Mouse (Mus musculus) thymus, adult 2 months (tissue): Measurements from ENCODE around the gene Asb3. TPM values are rescaled to one million over a fixed set of nuclear protein-coding genes. Genes with fewer than 3 reads are reported as not detected.
"Not testable (repeated sequence)": the region's sequence is repeated elsewhere in the genome, so short reads cannot be mapped to it uniquely, and the experiment has no call there.

Experiments used
- DNase-seq: peaks from one replicate; pipeline ENCODE4 v3.0.0; 2021
- H3K27ac ChIP-seq: fragments of 200-500 bp; 2 replicates; pipeline ENCODE4 v1.5.1; 2012; ENCODE audit warnings: low read length, control low read depth; ENCODE audit not compliant: control insufficient read depth, insufficient read depth
- H3K27me3 ChIP-seq: fragments of 200-500 bp; 2 replicates; pipeline ENCODE4 v1.6.1; 2012; ENCODE audit warnings: mild to moderate bottlenecking, low read length, moderate library complexity, mixed read lengths; ENCODE audit not compliant: control insufficient read depth, insufficient read depth
- H3K36me3 ChIP-seq: fragments of 200-500 bp; 2 replicates; pipeline ENCODE4 v1.6.1; 2012; ENCODE audit warnings: mild to moderate bottlenecking, low read length, moderate library complexity; ENCODE audit not compliant: control insufficient read depth, insufficient read depth
- H3K4me1 ChIP-seq: fragments of 200-500 bp; replicated peaks from 2 replicates; pipeline ENCODE4 v1.6.1; 2012; ENCODE audit warnings: low read length; ENCODE audit not compliant: control insufficient read depth, insufficient read depth
- H3K4me3 ChIP-seq: fragments of 200-500 bp; 2 replicates; pipeline ENCODE4 v1.5.1; 2012; ENCODE audit warnings: mild to moderate bottlenecking, low read length, control low read depth, moderate library complexity; ENCODE audit not compliant: control insufficient read depth, insufficient read depth
- CTCF ChIP-seq: fragments of 200-500 bp; IDR thresholded peaks from 2 replicates; pipeline ENCODE4 v1.5.1; 2012; ENCODE audit warnings: mild to moderate bottlenecking, control low read depth, low read length, moderate library complexity, borderline replicate concordance; ENCODE audit not compliant: control insufficient read depth, poor library complexity, insufficient read depth; ENCODE audit errors: extremely low read depth
- POLR2A ChIP-seq: fragments of 200-500 bp; IDR thresholded peaks from 2 replicates; pipeline ENCODE4 v1.6.1; 2012; ENCODE audit warnings: mild to moderate bottlenecking, low read length, control low read depth, moderate library complexity; ENCODE audit not compliant: control insufficient read depth, poor library complexity, insufficient read depth; ENCODE audit errors: extremely low read depth
- WGBS: fragments of 180-500 bp; shearing (Covaris S2); methylation state at CpG from one replicate; pipeline ENCODE4 v1.1.7; 2018; 5-methylcytosine and 5-hydroxymethylcytosine counted together
- polyA plus RNA-seq: library from polyadenylated mRNA; depleted of rRNA; stranded (reverse); fragments of >200 nt; gene quantifications from 2 replicates; pipeline ENCODE4 v1.2.3, GENCODE M21; 2012

Gene Asb3
- polyA plus RNA-seq, 1 experiment: 5.1 TPM

DNA sequence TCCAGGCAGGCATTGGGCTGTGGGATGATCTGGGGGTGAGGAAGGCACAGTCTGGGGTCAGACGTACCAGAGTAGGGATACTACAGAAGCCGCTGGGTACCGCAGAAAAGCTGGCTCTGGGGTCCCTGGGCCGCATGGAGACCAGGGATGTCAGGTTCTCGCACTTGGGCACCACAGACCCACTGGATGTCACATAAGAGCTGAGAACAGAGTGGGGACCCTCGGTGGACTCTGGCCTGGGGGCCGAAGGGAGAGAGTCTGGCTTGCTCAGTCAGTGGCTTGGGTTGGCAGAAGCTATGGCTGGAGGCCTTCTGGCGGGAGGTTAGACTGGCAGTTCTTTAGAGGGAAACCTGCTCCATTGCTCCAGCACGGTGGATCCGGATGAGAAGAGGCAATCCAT is 204.8 kb downstream of the Asb3 start:
- H3K4me3 ChIP-seq: no peak overlapping the region
- no peaks in the 10 kb centered on the region for H3K36me3 ChIP-seq
- H3K27ac ChIP-seq: no peak overlapping the region
- DNase-seq: no peak
- 98% methylated on average over 10 of the region's 10 CpGs for WGBS
- no peak for TF ChIP-seq POLR2A
- no peak for TF ChIP-seq CTCF
- H3K4me1 ChIP-seq: no peaks in the 10 kb centered on the region
- no peaks in the 10 kb centered on the region for H3K27me3 ChIP-seq

DNA sequence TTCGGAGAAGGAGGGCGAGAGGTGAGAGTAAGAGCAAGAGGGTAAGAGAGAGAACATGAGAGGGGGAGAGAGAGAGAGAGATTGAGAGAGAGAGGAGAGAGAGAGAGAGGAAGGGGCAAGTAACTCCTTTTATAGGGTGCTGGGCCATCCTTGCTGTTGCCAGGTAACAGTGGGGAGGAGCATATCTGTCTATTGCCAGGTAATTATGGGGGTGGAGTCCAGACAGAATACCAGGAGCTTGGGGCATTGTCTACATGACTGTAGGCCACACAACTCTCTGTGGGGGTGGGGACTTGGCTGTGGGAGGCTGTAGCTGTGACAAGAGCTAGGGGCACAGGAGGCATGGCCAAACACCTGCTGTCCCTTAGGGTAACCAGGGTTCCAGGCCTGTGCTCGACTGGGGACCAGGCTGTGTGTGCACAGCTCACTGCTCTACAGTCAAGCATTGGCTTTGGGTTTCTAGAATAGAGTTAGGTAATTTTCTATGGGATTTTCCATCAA is 205.3 kb downstream of the Asb3 start:
- TF ChIP-seq POLR2A: no peak
- TF ChIP-seq CTCF: no peak
- Histone ChIP-seq H3K27me3 (no peaks in the 10 kb centered on the region), H3K4me3 (no peak overlapping the region), H3K27ac (no peak overlapping the region), H3K4me1 (no peaks in the 10 kb centered on the region), H3K36me3 (no peaks in the 10 kb centered on the region)
- 99% methylated on average over 3 of the region's 3 CpGs for WGBS
- DNase-seq: no peak

DNA sequence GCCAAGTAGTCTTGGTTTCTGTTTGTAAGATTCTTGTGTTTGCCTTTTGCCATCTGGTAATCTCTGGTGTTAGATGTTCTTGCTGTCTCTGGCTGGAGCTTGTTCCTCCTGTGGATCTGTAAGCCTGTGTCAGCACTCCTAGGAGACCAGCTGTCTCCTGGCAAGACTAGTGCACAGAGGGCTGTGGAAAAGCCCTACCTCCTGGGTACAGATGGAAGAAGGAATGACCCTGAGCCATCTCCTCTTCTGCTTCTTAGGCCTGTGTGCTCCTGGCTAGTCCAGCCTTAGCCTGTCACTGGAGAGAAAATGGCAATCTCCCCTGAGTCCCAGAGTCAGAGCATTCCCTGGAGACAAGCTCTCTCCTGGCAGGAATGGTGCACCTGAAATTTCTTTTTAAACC is 214.3 kb downstream of the Asb3 start:
- not testable (repeated sequence) for H3K4me1 ChIP-seq, H3K36me3 ChIP-seq, H3K4me3 ChIP-seq, DNase-seq, H3K27ac ChIP-seq, H3K27me3 ChIP-seq

DNA sequence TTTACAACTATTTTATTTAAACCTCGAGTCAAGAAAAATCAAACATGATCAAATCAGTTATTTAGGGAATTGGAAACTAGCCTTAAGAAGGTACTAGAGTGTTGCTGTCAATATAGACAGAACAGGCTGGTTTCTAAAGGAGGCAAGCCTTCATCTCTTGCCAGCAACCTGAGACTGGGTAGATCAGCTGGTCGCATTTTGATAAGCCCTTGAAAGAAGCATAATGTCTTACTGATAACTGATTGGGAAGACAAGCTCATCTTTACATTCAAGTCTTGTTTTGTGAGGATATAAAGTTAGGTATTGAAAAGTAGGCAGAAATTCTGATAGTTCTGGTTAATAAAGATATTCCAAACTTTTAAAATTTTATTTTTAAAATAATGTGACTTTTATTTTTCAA is 217.0 kb downstream of the Asb3 start:
- H3K36me3 ChIP-seq: no peaks in the 10 kb centered on the region
- H3K4me1 ChIP-seq: no peaks in the 10 kb centered on the region
- 94% methylated on average over 2 of the region's 2 CpGs for WGBS
- DNase-seq: no peak
- no peak overlapping the region for H3K27ac ChIP-seq
- no peak overlapping the region for H3K4me3 ChIP-seq
- H3K27me3 ChIP-seq: no peaks in the 10 kb centered on the region
- TF ChIP-seq POLR2A (no peak), CTCF (no peak)

DNA sequence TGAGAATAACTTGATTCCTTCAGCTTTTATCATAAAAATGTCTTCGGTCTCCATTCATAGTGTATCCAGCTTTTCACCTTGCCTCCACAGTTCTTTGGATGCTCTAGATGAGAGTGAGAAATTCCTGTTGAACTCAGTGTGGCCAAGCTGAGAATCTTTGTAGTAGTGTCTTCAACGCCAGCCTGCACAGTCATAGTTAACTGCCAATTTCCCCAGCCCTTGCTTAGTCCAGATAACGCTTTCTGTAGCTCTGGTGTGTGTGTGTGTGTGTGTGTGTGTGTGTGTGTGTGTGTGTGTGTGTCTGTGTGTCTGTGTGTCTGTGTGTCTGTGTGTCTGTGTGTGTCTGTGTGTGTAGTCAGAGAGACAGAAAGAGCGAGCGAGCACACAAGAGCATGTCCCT is 220.1 kb downstream of the Asb3 start:
- no peak for DNase-seq
- Histone ChIP-seq H3K36me3 (no peaks in the 10 kb centered on the region), H3K4me3 (no peak overlapping the region), H3K4me1 (no peaks in the 10 kb centered on the region), H3K27me3 (no peaks in the 10 kb centered on the region), H3K27ac (no peak overlapping the region)
- 95% methylated on average over 5 of the region's 5 CpGs for WGBS
- no peak for TF ChIP-seq CTCF
- TF ChIP-seq POLR2A: no peak

DNA sequence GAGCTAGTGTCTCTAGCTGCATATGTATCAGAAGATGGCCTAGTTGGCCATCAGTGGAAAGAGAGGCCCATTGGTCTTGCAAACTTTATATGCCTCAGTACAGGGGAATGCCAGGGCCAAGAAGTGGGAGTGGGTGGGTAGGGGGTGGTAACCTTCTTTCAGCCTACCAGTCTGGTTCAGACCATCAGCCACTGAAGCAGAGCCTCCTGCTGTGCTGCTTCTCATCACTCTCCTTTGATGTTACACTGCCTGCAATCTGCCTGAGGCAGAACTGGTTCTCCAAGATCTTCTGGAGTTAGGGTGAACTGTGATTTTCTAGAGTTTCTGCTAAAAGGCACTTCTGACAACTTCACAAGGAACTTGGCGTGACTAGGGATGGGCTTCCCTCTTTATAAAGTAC is 241.7 kb downstream of the Asb3 start:
- H3K4me1 ChIP-seq, DNase-seq, H3K36me3 ChIP-seq, H3K27me3 ChIP-seq, H3K4me3 ChIP-seq, H3K27ac ChIP-seq: not testable (repeated sequence)
- WGBS: 83% methylated on average over 1 of the region's 1 CpGs

DNA sequence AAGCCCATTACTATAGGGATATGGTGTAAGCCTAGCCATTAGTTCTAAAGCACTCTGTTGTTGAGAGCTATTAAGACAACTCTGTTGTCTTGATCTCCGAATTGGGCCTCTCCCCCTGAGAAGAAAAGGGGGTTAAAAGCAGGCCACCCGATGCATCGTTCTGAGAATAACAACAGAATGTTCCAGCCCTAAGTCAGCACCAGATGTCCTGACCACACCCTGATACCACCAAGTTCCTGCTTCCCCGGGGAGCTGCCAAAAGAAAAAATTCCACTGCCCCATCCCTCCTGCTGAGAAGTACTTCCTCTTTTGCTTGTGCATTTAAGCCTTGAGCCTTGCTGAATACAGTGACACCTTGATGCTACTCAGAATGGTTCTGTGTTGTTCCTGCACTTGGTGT is 248.5 kb downstream of the Asb3 start:
- H3K27ac ChIP-seq, DNase-seq, H3K4me3 ChIP-seq, H3K36me3 ChIP-seq, H3K4me1 ChIP-seq, H3K27me3 ChIP-seq: not testable (repeated sequence)
- 70% methylated on average over 4 of the region's 4 CpGs for WGBS

DNA sequence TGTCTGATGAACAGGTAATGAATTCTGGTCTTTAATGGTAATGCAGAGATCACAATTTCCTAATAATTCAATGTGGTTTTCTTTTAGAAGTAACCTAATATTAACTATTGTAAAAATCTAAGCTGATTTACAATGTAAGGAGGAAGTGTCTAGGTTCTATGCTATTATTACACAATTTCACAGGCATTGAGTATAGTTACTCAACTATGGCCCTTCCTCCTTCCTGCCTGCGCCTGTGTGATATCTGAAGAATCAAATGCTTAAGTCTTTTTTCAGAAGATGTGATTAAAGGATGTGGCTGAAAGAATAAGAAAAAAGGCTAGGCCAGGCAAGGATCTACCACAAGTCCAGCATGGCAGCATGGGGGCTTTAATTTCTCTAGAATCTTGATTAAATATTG is 249.6 kb downstream of the Asb3 start:
- not testable (repeated sequence) for H3K27me3 ChIP-seq, H3K4me3 ChIP-seq, DNase-seq, H3K36me3 ChIP-seq, H3K4me1 ChIP-seq, H3K27ac ChIP-seq
- WGBS: 97% methylated on average over 1 of the region's 1 CpGs

DNA sequence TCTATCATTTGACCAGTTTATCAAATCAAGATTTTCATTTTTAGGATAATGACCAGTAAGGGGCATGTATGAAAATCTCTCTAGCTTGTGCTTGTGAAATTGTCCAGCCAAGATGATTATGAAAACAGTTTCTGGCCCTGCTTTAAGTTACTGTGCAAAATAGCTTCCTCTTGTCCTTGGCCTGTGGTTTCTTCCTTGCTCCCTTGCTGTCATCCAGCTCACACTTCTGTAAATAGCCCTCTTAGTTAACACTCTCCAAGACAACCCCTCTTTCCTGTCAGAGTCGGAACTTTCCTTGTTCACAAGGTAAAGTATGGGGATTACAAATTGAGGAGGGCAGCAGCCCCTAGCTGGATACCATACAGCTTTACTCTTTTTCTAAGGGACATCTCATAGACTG is 253.2 kb downstream of the Asb3 start:
- not testable (repeated sequence) for H3K27ac ChIP-seq, DNase-seq, H3K4me3 ChIP-seq, H3K36me3 ChIP-seq, H3K4me1 ChIP-seq, H3K27me3 ChIP-seq
- WGBS: 37% methylated on average over 1 of the region's 1 CpGs
